Mouse (Mus musculus): ENCODE results near the gene Hoxd8. TPM values are rescaled to one million over a fixed set of nuclear protein-coding genes. Genes with fewer than 3 reads are reported as not detected.

Gene Hoxd8
- polyA plus RNA-seq, 1 experiment from 2014 or later, result 3.1 TPM

DNA sequence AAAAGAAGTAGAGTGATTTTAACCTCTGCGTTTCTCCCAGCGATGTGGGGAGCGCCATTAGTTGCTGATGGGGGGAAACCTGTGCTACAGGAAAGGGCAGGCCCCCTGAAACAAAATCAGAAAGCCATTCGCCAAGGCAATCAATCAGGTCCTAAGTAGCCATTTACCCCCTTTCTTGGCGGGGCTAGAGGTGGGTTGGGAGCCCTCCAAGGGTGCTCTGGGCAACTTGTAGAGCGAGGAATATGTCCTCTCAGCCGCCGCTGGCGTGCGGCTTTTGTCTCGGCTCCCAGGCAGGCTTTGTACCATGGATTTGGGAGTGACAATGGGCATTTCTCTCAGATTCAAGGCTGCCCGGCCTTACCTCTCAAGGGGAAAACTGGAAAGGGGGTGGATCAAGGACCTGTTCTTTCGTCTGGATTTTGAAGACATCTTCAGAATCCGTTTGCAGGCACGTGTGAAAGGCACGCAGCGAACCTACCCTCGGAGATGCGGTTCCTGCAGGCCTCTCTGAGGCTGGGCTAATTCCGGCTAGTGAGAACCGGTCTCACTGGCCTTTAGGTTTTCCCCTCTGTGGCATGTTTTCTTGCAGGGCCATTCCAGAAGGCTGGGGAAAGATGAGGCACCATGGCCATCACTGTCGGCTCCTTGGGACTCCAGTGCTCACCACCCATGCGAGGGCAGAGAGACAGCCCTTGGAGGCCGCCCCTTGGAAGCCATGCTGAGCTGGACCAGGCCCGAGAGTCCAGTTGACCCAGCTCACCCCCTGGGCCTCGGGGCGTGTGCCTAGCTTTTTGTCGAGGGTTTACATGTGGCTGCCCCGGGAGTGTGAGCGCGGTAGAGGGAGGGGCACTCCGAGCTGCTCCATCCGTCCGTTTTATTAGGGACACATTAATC lies 7.7 kb upstream of the Hoxd8 start:
- Histone ChIP-seq H3K27ac (ENCODE audit: low read length) (no peak overlapping the region), H3K4me1 (ENCODE audit: control insufficient read depth, insufficient read depth, low read length) (peaks cover 4% of the 10 kb centered on the region; the same call in 1 of the 2 replicates), H3K9me3 (ENCODE audit: control insufficient read depth, low read length) (no peaks in the 10 kb centered on the region), H3K4me3 (ENCODE audit: low read length) (no peak overlapping the region), H3K27me3 (replicated peaks; ENCODE audit: control insufficient read depth, insufficient read depth, low read length) (peaks cover 94% of the 10 kb centered on the region), H3K9ac (ENCODE audit: low read depth, low read length) (peak overlapping the region; percentile 45; the same call in 1 of the 2 replicates), H3K4me2 (ENCODE audit: low read depth, low read length) (0 out of 2 replicates have a peak overlapping the region, but pooled peaks have one; percentile 16), H3K36me3 (ENCODE audit: control insufficient read depth, insufficient read depth, low read length) (no peaks in the 10 kb centered on the region)
- no peak for ATAC-seq
- WGBS, result 5% methylated on average over 34 of the region's 34 CpGs

GRCm38 (mm10) chr2:74697567-74698121 lies 6.8 kb upstream of the Hoxd8 start, which contains the start of gene Hoxd9:
TSS of gene Hoxd9 (plus strand) at chr2:74697727.
- Histone ChIP-seq H3K36me3 (ENCODE audit: control insufficient read depth, insufficient read depth, low read length) (no peaks in the 10 kb centered on the region), H3K4me2 (ENCODE audit: low read depth, low read length) (peak within 1 kb of the TSS; percentile 67), H3K4me1 (ENCODE audit: control insufficient read depth, insufficient read depth, low read length) (peaks cover 4% of the 10 kb centered on the region; the same call in 1 of the 2 replicates), H3K9me3 (ENCODE audit: control insufficient read depth, low read length) (no peaks in the 10 kb centered on the region), H3K27me3 (replicated peaks; ENCODE audit: control insufficient read depth, insufficient read depth, low read length) (peaks cover 88% of the 10 kb centered on the region), H3K4me3 (ENCODE audit: low read length) (peak within 1 kb of the TSS; percentile 48), H3K9ac (ENCODE audit: low read depth, low read length) (peak within 1 kb of the TSS; percentile 62), H3K27ac (ENCODE audit: low read length) (peak within 1 kb of the TSS; percentile 37; the same call in 1 of the 2 replicates)
- ATAC-seq, result peak; percentile 62
- WGBS, result under 1% methylated on average over 43 of the region's 43 CpGs

DNA sequence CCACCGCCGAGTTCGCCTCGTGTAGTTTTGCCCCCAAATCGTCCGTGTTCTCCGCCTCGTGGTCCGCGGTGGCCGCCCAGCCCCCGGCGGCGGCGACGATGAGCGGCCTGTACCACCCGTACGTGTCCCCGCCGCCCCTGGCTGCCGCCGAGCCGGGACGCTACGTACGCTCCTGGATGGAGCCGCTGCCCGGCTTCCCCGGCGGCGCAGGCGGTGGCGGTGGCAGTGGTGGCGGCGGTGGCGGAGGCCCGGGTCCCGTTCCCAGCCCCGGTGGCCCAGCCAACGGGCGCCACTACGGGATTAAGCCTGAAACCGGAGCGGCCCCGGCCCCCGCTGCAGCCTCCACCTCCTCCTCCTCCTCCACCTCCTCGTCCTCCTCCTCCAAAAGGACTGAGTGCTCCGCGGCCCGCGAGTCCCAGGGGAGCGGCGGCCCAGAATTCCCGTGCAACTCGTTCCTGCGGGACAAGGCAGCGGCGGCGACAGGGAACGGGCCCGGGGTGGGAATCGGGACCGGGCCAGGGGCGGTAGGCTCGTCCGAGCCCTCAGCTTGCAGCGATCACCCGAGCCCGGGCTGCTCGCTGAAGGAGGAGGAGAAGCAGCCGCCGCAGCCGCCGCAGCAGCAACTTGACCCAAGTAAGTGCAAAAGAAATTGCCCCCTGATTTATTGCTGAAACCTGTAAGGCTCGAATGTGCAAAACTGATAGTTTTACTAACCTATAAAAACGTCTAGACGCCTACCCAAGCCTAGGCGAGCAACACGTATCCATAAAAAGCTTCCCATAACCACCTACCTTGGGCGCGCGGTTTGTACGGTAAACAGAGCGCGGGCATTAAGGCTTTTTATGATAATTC lies 6.0 kb upstream of the Hoxd8 start:
- H3K4me1 ChIP-seq (ENCODE audit: control insufficient read depth, insufficient read depth, low read length), result peaks cover 4% of the 10 kb centered on the region; the same call in 1 of the 2 replicates
- H3K9ac ChIP-seq (ENCODE audit: low read depth, low read length), result peak overlapping the region; percentile 62
- peak; percentile 49; the same call in 1 of the 2 replicates for ATAC-seq

DNA sequence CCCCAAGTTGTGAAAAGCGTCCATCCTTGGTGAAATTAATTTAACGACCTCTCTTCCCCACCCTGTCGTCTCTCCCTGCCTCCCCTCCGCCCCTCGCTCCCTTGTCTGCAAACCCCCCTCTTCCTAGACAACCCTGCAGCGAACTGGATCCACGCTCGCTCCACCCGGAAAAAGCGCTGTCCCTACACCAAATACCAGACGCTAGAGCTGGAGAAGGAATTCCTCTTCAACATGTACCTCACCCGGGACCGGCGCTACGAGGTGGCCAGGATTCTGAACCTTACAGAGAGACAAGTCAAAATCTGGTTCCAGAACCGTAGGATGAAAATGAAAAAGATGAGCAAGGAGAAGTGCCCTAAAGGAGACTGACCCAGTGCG lies 5.4 kb upstream of the Hoxd8 start:
- ATAC-seq, result no peak
- 3% methylated on average over 17 of the region's 17 CpGs for WGBS
- H3K4me1 ChIP-seq (ENCODE audit: control insufficient read depth, insufficient read depth, low read length), result peaks cover 4% of the 10 kb centered on the region; the same call in 1 of the 2 replicates
- peaks cover 86% of the 10 kb centered on the region for H3K27me3 ChIP-seq (replicated peaks; ENCODE audit: control insufficient read depth, insufficient read depth, low read length)
- no peak overlapping the region for H3K27ac ChIP-seq (ENCODE audit: low read length)
- peak overlapping the region; percentile 67 for H3K4me2 ChIP-seq (ENCODE audit: low read depth, low read length)
- H3K9ac ChIP-seq (ENCODE audit: low read depth, low read length), result peak overlapping the region; percentile 62
- H3K9me3 ChIP-seq (ENCODE audit: control insufficient read depth, low read length), result no peaks in the 10 kb centered on the region
- no peaks in the 10 kb centered on the region for H3K36me3 ChIP-seq (ENCODE audit: control insufficient read depth, insufficient read depth, low read length)
- H3K4me3 ChIP-seq (ENCODE audit: low read length), result peak overlapping the region; percentile 48

More for the DNA sequence above, 6.0 kb upstream of the Hoxd8 start:
- Histone ChIP-seq H3K36me3 (ENCODE audit: control insufficient read depth, insufficient read depth, low read length) (no peaks in the 10 kb centered on the region), H3K9me3 (ENCODE audit: control insufficient read depth, low read length) (no peaks in the 10 kb centered on the region), H3K4me3 (ENCODE audit: low read length) (peak overlapping the region; percentile 48), H3K27ac (ENCODE audit: low read length) (no peak overlapping the region), H3K4me2 (ENCODE audit: low read depth, low read length) (peak overlapping the region; percentile 67), H3K27me3 (replicated peaks; ENCODE audit: control insufficient read depth, insufficient read depth, low read length) (peaks cover 86% of the 10 kb centered on the region)
- WGBS, result under 1% methylated on average over 78 of the region's 86 CpGs

GRCm38 (mm10) chr2:74699664-74700545 lies 4.5 kb upstream of the Hoxd8 start:
- Histone ChIP-seq H3K27ac (ENCODE audit: low read length) (no peak overlapping the region), H3K9ac (ENCODE audit: low read depth, low read length) (peak overlapping the region; percentile 12; the same call in 1 of the 2 replicates), H3K4me2 (ENCODE audit: low read depth, low read length) (0 out of 2 replicates have a peak overlapping the region, but pooled peaks have one; percentile 12), H3K4me3 (ENCODE audit: low read length) (no peak overlapping the region), H3K4me1 (ENCODE audit: control insufficient read depth, insufficient read depth, low read length) (peaks cover 8% of the 10 kb centered on the region), H3K27me3 (replicated peaks; ENCODE audit: control insufficient read depth, insufficient read depth, low read length) (peaks cover 87% of the 10 kb centered on the region), H3K9me3 (ENCODE audit: control insufficient read depth, low read length) (no peaks in the 10 kb centered on the region), H3K36me3 (ENCODE audit: control insufficient read depth, insufficient read depth, low read length) (no peaks in the 10 kb centered on the region)
- ATAC-seq, result no peak
- WGBS, result 10% methylated on average over 23 of the region's 23 CpGs

- no peak for ATAC-seq
- H3K9ac ChIP-seq (ENCODE audit: low read depth, low read length), result peak overlapping the region; percentile 12; the same call in 1 of the 2 replicates
- no peaks in the 10 kb centered on the region for H3K9me3 ChIP-seq (ENCODE audit: control insufficient read depth, low read length)
- peaks cover 85% of the 10 kb centered on the region for H3K27me3 ChIP-seq (replicated peaks; ENCODE audit: control insufficient read depth, insufficient read depth, low read length)
- WGBS, result 15% methylated on average over 22 of the region's 22 CpGs
- no peak overlapping the region for H3K4me2 ChIP-seq (ENCODE audit: low read depth, low read length)
- no peak overlapping the region for H3K4me3 ChIP-seq (ENCODE audit: low read length)
- no peaks in the 10 kb centered on the region for H3K36me3 ChIP-seq (ENCODE audit: control insufficient read depth, insufficient read depth, low read length)
- H3K4me1 ChIP-seq (ENCODE audit: control insufficient read depth, insufficient read depth, low read length), result peaks cover 11% of the 10 kb centered on the region
- H3K27ac ChIP-seq (ENCODE audit: low read length), result no peak overlapping the region
Measured at GRCm38 (mm10) chr2:74700546-74701112, 3.8 kb upstream of the Hoxd8 start.

DNA sequence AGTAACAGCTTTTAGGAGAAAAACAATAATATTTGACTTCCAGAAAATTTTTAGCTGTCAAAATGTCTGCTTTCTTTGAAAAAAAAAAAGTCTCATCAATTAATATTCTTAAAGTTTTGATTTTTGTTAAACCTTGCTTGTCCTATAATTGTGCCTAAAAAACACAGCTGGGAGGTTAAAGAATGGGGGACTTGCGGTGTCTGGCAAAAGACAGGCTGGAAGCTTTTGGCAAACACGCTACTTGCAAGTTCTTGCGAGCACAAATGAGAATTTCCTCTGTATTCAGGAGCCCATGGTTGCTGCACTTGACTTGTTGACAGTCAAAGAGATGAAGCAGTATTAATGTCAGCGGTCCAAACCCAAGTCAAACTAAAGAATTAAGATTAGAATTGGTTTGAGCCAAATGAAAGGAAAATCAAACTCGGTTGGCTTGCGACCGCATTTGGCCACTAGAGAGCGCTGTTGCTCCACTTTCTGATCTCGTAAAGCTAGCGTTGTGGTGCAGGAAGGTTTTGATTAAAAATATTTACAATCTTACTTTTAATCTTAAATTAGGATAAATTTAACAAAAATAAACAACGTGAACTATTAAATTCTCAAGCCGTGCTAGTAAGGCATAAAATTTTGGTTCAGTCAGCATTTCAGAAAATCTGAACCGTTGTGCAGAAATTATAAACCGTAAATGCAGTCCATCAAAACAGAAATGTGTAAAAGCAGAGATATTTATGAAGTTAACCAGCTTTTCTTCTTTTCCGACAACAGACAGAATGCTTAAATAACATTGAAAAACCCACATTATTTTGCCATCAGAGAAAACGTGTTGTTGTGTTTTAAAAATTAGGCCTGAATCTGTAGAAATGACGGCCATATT lies 2.2 kb upstream of the Hoxd8 start:
- no peak overlapping the region for H3K9ac ChIP-seq (ENCODE audit: low read depth, low read length)
- 14% methylated on average over 17 of the region's 17 CpGs for WGBS
- H3K4me3 ChIP-seq (ENCODE audit: low read length), result no peak overlapping the region
- H3K36me3 ChIP-seq (ENCODE audit: control insufficient read depth, insufficient read depth, low read length), result no peaks in the 10 kb centered on the region
- H3K4me2 ChIP-seq (ENCODE audit: low read depth, low read length), result no peak overlapping the region
- no peak for ATAC-seq
- H3K4me1 ChIP-seq (ENCODE audit: control insufficient read depth, insufficient read depth, low read length), result peaks cover 11% of the 10 kb centered on the region
- no peaks in the 10 kb centered on the region for H3K9me3 ChIP-seq (ENCODE audit: control insufficient read depth, low read length)
- no peak overlapping the region for H3K27ac ChIP-seq (ENCODE audit: low read length)
- peaks cover 82% of the 10 kb centered on the region for H3K27me3 ChIP-seq (replicated peaks; ENCODE audit: control insufficient read depth, insufficient read depth, low read length)

Measured in intestine, embryonic 16.5 days (tissue).